Mouse (Mus musculus) liver, embryonic 12.5 days (tissue): ENCODE results near the gene Fam155a. TPM values are rescaled to one million over a fixed set of nuclear protein-coding genes. Genes with fewer than 3 reads are reported as not detected.
A peak's percentile ranks its signal among the peaks of the same experiment; 100 is the strongest.

ENCODE experiments used
- ATAC-seq: fragments of 200-750 bp; cut with Nextera tagmentation; 2 replicates; pipeline ENCODE4 v1.8.0; 2017; ENCODE audit warnings: moderate number of reproducible peaks, mild to moderate bottlenecking, moderate library complexity
- H3K27ac ChIP-seq: fragments of 300-500 bp; sonication (generic); 2 replicates; pipeline ENCODE4 v1.5.1; 2016; ENCODE audit warnings: mild to moderate bottlenecking
- H3K27me3 ChIP-seq: fragments of 300-500 bp; sonication (generic); replicated peaks from 2 replicates; pipeline ENCODE4 v1.6.1; 2016; ENCODE audit warnings: mild to moderate bottlenecking, moderate library complexity
- H3K36me3 ChIP-seq: fragments of 300-500 bp; sonication (generic); 2 replicates; pipeline ENCODE4 v1.6.1; 2016; ENCODE audit warnings: mild to moderate bottlenecking, moderate library complexity
- H3K4me1 ChIP-seq: fragments of 300-500 bp; sonication (generic); 2 replicates; pipeline ENCODE4 v1.6.1; 2016
- H3K4me2 ChIP-seq: fragments of 300-500 bp; sonication (generic); 2 replicates; pipeline ENCODE4 v1.6.1; 2016; ENCODE audit warnings: mild to moderate bottlenecking, moderate library complexity
- H3K4me3 ChIP-seq: fragments of 300-500 bp; sonication (generic); 2 replicates; pipeline ENCODE4 v1.5.1; 2016; ENCODE audit warnings: mild to moderate bottlenecking, moderate library complexity
- H3K9ac ChIP-seq: fragments of 300-500 bp; sonication (generic); 2 replicates; pipeline ENCODE4 v1.6.1; 2016; ENCODE audit warnings: mild to moderate bottlenecking, moderate library complexity
- H3K9me3 ChIP-seq: fragments of 300-500 bp; sonication (generic); replicated peaks from 2 replicates; pipeline ENCODE4 v1.6.1; 2016; ENCODE audit warnings: mild to moderate bottlenecking, moderate library complexity
- WGBS: fragments of 180-500 bp; shearing (Covaris S2); methylation state at CpG from one replicate; pipeline ENCODE4 v1.1.7; 2016; ENCODE audit not compliant: insufficient replicate concordance; 5-methylcytosine and 5-hydroxymethylcytosine counted together
- polyA plus RNA-seq: library from polyadenylated mRNA; unstranded; fragments of >200 nt; fragmentation: Nextera tagmentation; extraction: Ambion mirVana; gene quantifications from 2 replicates; pipeline ENCODE4 v1.2.1, GENCODE M21; 2016

Gene Fam155a
- polyA plus RNA-seq, 1 experiment from 2014 or later: 0.12 TPM

DNA sequence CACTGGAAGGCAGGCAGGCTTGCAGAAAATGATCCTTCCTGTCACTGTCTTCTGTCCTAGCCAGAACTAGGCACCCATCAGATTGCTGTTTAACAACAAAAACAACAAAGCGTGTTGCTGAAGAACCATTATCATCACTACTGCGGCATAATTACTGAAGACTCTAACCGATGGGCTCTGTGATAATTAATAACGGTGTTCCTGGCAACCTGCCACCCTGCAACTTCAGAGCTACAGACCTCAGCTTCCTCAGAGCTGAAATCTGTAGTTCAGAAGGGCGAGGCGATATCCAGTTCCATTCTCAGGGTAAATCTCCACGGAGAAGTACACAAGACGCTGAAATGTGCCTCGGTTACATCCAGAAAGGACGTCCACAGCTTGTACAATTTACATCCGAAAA is 531.2 kb downstream of the Fam155a start:
- no peaks in the 10 kb centered on the region for H3K36me3 ChIP-seq
- no peak overlapping the region for H3K4me3 ChIP-seq
- no peak overlapping the region for H3K9ac ChIP-seq
- H3K9me3 ChIP-seq: no peaks in the 10 kb centered on the region
- ATAC-seq: no peak
- H3K27ac ChIP-seq: no peak overlapping the region
- no peaks in the 10 kb centered on the region for H3K4me1 ChIP-seq
- H3K4me2 ChIP-seq: no peak overlapping the region
- WGBS: 64% methylated on average over 11 of the region's 11 CpGs
- no peaks in the 10 kb centered on the region for H3K27me3 ChIP-seq

DNA sequence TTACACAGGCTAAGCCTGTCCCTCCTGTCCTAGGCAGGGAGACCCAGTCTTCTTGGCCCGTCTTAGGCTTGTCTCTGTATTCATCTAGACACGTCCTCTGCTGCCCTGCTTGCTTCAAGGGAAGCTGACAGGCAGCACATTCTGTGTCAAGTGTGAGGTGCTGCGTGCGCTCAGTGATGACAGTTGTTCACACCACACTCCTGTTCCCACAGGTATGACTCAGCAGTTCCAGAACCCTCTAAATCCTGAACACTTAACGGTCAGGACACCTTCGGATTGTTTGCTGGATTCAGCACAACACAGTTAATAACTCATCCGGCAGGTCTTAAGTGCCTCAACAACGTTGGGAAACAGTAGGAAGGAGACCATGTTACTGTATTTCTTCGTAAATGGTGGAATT is 532.0 kb downstream of the Fam155a start:
- no peaks in the 10 kb centered on the region for H3K27me3 ChIP-seq
- no peak overlapping the region for H3K4me3 ChIP-seq
- no peaks in the 10 kb centered on the region for H3K9me3 ChIP-seq
- no peaks in the 10 kb centered on the region for H3K36me3 ChIP-seq
- H3K27ac ChIP-seq: no peak overlapping the region
- H3K4me1 ChIP-seq: no peaks in the 10 kb centered on the region
- no peak overlapping the region for H3K4me2 ChIP-seq
- no peak for ATAC-seq
- H3K9ac ChIP-seq: no peak overlapping the region
- 68% methylated on average over 9 of the region's 9 CpGs for WGBS

DNA sequence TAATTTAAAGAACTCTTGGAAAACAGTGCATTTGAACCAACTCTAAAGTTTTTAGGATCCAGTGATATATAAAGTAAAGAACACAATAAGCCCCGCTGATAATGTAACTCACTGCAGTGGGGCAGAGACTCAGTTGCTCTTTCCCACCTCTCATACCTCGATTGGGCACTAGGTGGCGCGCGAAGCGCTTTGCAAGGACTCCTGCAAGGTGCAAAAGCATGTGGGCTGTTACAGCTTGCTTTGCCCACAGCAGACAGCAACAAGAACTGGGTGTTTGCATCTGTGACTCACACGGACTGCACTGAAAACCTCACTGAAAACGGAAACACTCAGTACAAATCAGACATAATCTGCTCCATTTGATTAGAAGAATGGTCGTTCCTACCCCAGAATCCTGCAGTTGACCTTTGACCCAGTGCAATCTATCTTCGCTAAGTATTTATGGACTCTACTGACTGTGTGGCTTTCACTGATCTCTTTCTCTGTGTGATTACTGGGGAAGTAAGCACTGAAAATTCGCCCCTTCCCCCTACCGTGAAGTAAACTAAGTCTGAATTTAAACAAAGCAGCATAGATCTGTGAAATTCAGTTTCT is 537.5 kb downstream of the Fam155a start:
- H3K36me3 ChIP-seq: no peaks in the 10 kb centered on the region
- no peak overlapping the region for H3K27ac ChIP-seq
- H3K9ac ChIP-seq: no peak overlapping the region
- no peaks in the 10 kb centered on the region for H3K9me3 ChIP-seq
- H3K27me3 ChIP-seq: no peaks in the 10 kb centered on the region
- H3K4me3 ChIP-seq: no peak overlapping the region
- no peaks in the 10 kb centered on the region for H3K4me1 ChIP-seq
- no peak; the same call in 1 of the 2 replicates for ATAC-seq
- H3K4me2 ChIP-seq: peak overlapping the region; percentile 14; the same call in 1 of the 2 replicates
- 7% methylated on average over 12 of the region's 12 CpGs for WGBS

DNA sequence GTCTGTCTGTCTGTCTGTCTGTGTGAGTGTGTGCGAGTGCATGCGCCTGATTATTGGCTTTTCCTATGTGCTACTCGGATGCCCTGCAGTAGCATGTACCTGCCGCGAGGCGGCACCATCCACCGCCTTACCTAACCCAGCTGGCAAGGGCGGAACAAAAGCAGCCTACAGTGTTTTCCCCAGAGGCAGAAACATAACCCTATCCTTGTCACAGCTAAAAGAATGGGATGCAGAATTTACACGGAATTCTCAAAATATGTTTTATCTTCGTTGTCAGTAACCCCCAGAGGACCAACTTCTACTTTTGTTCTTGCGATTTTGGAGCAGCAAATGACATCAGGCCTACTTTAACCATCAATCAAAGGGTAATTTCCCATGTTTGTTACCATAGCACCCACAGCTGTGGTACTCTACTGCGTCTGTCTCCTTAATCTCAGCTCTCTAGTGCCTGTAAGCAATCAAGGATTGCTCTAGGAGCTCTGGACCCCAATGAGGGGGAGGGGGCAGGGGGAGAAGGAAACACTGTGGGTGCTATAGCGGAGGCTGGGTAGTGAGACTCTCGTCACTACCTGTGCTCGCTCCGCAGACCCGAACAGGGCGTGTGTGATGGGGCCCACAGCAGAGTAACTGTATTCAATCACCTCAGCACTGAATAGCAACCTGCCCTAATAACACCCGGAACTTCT is 543.0 kb downstream of the Fam155a start:
- Histone ChIP-seq H3K4me1 (no peaks in the 10 kb centered on the region), H3K27ac (no peak overlapping the region), H3K36me3 (no peaks in the 10 kb centered on the region), H3K27me3 (no peaks in the 10 kb centered on the region; the same call in 1 of the 2 replicates), H3K9me3 (no peaks in the 10 kb centered on the region), H3K4me2 (no peak overlapping the region), H3K4me3 (no peak overlapping the region), H3K9ac (no peak overlapping the region)
- no peak for ATAC-seq
- 37% methylated on average over 19 of the region's 19 CpGs for WGBS

DNA sequence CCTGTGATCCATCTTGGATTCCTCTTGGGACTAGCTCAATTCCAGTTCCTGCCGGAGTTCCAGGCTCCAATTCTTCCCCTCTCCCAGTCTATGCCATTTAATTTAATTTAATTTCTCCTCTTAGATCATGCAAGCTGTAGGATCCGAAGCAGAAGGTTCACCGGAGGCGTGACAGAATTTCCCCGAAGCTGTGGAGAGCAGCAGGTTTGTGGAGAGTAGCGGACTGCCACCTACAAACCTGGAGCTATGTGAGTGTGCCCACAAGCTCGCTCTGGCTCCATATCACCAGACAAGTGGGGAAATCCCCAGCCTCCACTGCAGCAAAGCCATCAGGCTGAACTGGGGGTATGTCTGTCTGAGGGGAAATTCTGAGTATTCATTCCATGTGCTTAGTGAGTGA is 544.2 kb downstream of the Fam155a start:
- H3K4me1 ChIP-seq: no peaks in the 10 kb centered on the region
- no peak overlapping the region for H3K27ac ChIP-seq
- ATAC-seq: no peak
- no peak overlapping the region for H3K9ac ChIP-seq
- no peak overlapping the region for H3K4me2 ChIP-seq
- 68% methylated on average over 7 of the region's 7 CpGs for WGBS
- H3K36me3 ChIP-seq: no peaks in the 10 kb centered on the region
- H3K27me3 ChIP-seq: no peaks in the 10 kb centered on the region; the same call in 1 of the 2 replicates
- H3K4me3 ChIP-seq: no peak overlapping the region
- H3K9me3 ChIP-seq: no peaks in the 10 kb centered on the region

DNA sequence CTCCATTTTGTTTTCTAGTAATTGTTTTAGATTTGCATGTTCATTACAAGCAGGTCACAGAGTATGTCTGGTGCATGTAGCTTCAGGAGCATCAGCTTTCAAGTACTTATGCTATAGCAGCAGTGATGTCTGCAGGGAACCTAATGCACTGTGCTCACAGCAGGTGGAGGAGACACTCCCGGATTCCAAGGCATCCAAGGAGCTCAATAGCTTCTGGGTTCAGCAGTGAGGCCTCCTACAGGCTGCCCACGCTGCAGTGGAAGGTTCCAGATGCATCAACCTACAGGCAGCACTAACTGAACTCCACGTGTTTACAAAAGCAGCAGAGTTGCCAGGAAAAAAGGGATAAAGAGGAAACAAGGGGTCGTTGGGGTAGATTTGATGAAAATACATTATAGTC is 559.2 kb downstream of the Fam155a start:
- Histone ChIP-seq H3K27ac (no peak overlapping the region), H3K4me1 (no peaks in the 10 kb centered on the region), H3K27me3 (no peaks in the 10 kb centered on the region), H3K9me3 (no peaks in the 10 kb centered on the region), H3K4me3 (no peak overlapping the region), H3K9ac (no peak overlapping the region), H3K36me3 (no peaks in the 10 kb centered on the region), H3K4me2 (no peak overlapping the region)
- WGBS: 38% methylated on average over 4 of the region's 4 CpGs
- ATAC-seq: no peak

DNA sequence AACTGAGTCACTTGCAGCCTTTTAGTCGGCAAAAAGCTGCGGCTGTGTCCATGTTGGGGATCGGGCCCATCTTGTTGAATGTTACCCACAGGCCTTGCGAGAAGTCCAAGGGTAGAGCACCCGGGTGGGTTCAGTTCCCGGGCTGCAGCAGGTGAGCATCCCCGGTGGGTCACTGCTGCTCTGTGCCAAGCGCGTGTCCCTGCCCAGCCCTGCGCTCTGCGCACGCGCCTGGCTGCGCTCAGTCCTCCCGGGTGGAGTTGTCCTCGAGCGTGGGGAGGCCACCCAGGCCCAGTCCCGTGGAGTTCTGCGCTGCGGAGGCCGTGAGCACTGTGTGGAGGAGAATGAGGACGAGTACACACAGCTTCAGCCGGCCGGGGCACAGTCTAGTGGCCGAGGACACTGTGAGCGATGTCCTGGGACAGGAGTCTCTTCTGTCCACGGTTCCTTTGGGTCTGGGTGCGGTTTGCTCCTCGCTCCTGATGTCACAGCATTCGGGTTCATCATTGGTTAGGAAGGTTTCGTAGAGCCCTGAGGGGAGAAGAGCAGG is 563.4 kb downstream of the Fam155a start:
- Histone ChIP-seq H3K4me2 (no peak overlapping the region), H3K27ac (no peak overlapping the region), H3K27me3 (no peaks in the 10 kb centered on the region), H3K4me3 (no peak overlapping the region), H3K4me1 (no peaks in the 10 kb centered on the region), H3K9me3 (no peaks in the 10 kb centered on the region), H3K9ac (no peak overlapping the region), H3K36me3 (no peaks in the 10 kb centered on the region)
- WGBS: 83% methylated on average over 31 of the region's 31 CpGs
- no peak for ATAC-seq

DNA sequence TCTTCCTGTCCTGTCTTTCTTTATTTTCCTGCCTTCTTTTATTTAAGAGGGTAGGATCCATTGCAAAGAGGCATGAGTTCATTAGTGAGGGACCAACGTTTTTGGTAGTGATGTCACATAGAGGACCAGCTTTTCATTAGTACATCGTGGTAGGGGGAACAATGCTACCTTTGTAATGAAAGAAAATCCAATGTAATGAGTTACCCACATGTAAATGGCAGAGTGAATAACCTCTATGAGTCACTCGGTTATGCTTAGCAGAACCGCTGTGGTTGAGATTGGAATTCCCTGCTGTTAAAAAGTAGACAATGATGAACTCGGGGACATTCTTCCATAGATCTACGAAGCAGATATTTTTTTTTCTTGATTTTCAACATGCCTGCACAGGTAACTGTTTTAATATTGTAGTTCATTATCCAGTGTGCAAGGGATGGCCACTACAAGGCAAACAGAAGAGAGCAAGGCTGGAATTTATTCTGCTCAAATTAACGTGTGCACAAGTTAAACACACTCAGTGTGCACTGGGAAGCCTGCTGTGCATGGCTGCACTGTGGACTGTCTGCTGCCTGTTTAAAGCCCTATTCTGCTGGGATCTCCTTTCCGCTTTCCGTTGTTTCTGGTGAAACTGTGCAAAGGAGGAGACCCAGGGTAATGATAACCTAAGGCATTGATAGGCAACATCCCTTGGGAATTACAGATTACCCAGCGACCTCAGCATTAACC is 566.5 kb downstream of the Fam155a start:
- H3K9me3 ChIP-seq: no peaks in the 10 kb centered on the region
- WGBS: 62% methylated on average over 10 of the region's 10 CpGs
- H3K27ac ChIP-seq: no peak overlapping the region
- no peak for ATAC-seq
- no peaks in the 10 kb centered on the region for H3K4me1 ChIP-seq
- H3K4me3 ChIP-seq: no peak overlapping the region
- H3K9ac ChIP-seq: no peak overlapping the region
- no peak overlapping the region for H3K4me2 ChIP-seq
- H3K36me3 ChIP-seq: no peaks in the 10 kb centered on the region
- no peaks in the 10 kb centered on the region for H3K27me3 ChIP-seq

DNA sequence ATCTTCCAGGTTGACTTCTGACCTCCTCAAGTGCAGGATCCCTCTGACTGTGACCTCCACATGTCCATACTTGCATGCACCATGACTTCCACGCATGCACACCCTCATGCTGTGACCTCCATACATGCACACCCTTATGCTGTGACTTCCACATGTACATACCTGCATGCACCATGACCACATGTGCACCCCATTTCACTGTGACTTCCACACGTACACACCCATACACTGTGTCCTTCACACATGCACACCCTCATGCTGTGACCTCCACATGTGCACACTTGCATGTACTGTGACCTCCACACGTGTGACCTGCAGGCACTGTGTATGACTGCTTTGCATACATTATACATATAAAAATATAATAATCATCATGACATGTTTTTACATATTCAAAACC is 570.9 kb downstream of the Fam155a start:
- Histone ChIP-seq H3K27ac (no peak overlapping the region), H3K9ac (no peak overlapping the region), H3K9me3 (no peaks in the 10 kb centered on the region), H3K4me2 (no peak overlapping the region), H3K36me3 (no peaks in the 10 kb centered on the region), H3K27me3 (no peaks in the 10 kb centered on the region), H3K4me1 (no peaks in the 10 kb centered on the region), H3K4me3 (no peak overlapping the region)
- WGBS: 56% methylated on average over 3 of the region's 3 CpGs
- no peak for ATAC-seq

DNA sequence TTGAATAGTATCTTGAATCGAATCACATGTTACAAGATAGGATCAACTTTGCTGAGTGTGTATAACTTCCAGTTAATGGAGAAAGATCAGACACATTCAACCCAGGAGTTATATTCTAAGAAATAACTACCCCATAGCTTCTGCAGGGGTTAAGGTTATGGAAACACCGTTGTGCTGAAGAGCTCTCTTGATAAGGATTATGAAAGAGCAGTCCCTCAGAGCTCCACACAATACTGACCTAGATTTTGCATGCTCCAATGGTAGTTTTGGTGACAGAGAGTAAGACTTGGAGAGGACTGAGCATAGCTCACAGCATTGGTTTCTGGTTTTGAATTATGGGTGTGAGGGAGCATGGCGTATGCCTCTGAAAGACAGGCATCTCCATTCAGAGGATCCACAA is 579.3 kb downstream of the Fam155a start:
- no peak overlapping the region for H3K4me2 ChIP-seq
- no peak overlapping the region for H3K9ac ChIP-seq
- no peaks in the 10 kb centered on the region for H3K4me1 ChIP-seq
- H3K4me3 ChIP-seq: no peak overlapping the region
- no peak for ATAC-seq
- H3K9me3 ChIP-seq: no peaks in the 10 kb centered on the region
- no peaks in the 10 kb centered on the region for H3K27me3 ChIP-seq
- H3K27ac ChIP-seq: no peak overlapping the region
- no peaks in the 10 kb centered on the region for H3K36me3 ChIP-seq
- WGBS: 54% methylated on average over 3 of the region's 3 CpGs

DNA sequence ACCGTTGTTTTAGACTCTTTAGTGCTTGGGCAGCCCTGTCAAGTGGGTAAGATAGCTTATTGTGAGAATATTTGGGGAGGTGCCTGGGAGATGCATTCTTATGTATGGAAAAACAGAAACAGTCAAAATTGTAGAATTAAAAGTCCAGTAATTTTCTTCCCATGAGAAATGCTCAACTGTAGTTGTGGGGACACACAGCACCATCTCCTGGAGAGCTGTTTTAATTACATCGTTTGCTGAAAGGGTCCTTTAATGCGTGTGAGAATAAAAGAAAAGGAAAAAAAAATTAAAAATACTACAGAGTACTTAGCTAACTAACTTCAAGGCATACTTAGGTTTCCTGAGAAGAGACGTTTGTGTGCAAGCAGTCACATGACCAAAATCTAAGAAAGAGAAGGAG is 582.3 kb downstream of the Fam155a start:
- 29% methylated on average over 4 of the region's 4 CpGs for WGBS
- no peaks in the 10 kb centered on the region for H3K4me1 ChIP-seq
- H3K27me3 ChIP-seq: no peaks in the 10 kb centered on the region
- H3K36me3 ChIP-seq: no peaks in the 10 kb centered on the region
- H3K4me2 ChIP-seq: no peak overlapping the region
- H3K9me3 ChIP-seq: no peaks in the 10 kb centered on the region
- H3K4me3 ChIP-seq: no peak overlapping the region
- no peak overlapping the region for H3K27ac ChIP-seq
- no peak overlapping the region for H3K9ac ChIP-seq
- ATAC-seq: no peak

DNA sequence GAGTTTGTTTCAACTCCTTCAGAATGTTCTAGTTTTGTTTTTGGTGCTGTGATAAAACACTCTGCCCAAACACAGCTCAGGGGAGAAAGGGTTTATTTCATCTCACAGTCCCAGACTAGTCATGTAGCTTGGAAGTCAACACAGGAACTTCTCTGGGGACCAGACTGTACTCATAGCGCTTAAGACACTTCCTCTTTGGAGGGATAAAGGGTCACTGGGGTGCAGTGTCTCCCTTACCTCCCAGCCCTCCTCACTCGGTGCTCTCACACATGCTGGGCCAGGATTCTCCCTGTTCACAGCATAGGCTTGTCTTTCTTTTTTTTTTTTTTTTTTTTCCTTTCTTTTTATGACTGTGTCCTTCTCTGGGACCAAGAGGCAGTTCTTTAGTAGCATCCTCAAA is 585.8 kb downstream of the Fam155a start:
- no peak overlapping the region for H3K4me3 ChIP-seq
- no peaks in the 10 kb centered on the region for H3K9me3 ChIP-seq
- no peaks in the 10 kb centered on the region for H3K27me3 ChIP-seq
- no peak overlapping the region for H3K4me2 ChIP-seq
- 16% methylated on average over 2 of the region's 2 CpGs for WGBS
- no peaks in the 10 kb centered on the region for H3K36me3 ChIP-seq
- H3K4me1 ChIP-seq: no peaks in the 10 kb centered on the region
- no peak overlapping the region for H3K27ac ChIP-seq
- no peak overlapping the region for H3K9ac ChIP-seq
- ATAC-seq: no peak
